Mouse (Mus musculus): ENCODE data around the gene Gm11492.

- TF ChIP-seq CTCF (IDR thresholded peaks at IDR 0.05) (peak; percentile 55), EP300 (IDR thresholded peaks at IDR 0.05; ENCODE audit: insufficient read depth, low read depth, low read length) (no peak)
Observed at GRCm38 (mm10) chr11:87531695-87532094, 34.8 kb upstream of the Gm11492 start.

Measured in heart, adult 2 months (tissue).